Mouse (Mus musculus): Measurements from ENCODE around the gene Fut1. TPM values are rescaled to one million over a fixed set of nuclear protein-coding genes. Genes with fewer than 3 reads are reported as not detected.

The Fut1 gene
- polyA plus RNA-seq, 1 experiment = 0.05 TPM

- Histone ChIP-seq H3K27me3 (replicated peaks; ENCODE audit: control insufficient read depth, insufficient read depth, low read length) (no peaks in the 10 kb centered on the region; the same call in 1 of the 2 replicates), H3K36me3 (ENCODE audit: control insufficient read depth, insufficient read depth, low read length) (no peaks in the 10 kb centered on the region), H3K27ac (ENCODE audit: insufficient read depth, low read depth, low read length) (no peak overlapping the region), H3K4me3 (ENCODE audit: insufficient read depth, low read depth, low read length) (no peak overlapping the region), H3K4me1 (ENCODE audit: control insufficient read depth, insufficient read depth, low read length) (no peaks in the 10 kb centered on the region)
- no peak; the same call in 1 of the 2 replicates for TF ChIP-seq CTCF (conservative IDR thresholded peaks at IDR 0.05; ENCODE audit: insufficient read depth, insufficient read length, low read depth, low read length)
- no peak for TF ChIP-seq POLR2A (IDR thresholded peaks at IDR 0.05; ENCODE audit: low read depth, low read length)
- DNase-seq = no peak
- 19% methylated on average over 35 of the region's 35 CpGs for WGBS
Observed at GRCm38 (mm10) chr7:45632499-45632898, 15.4 kb downstream of the Fut1 start.

GRCm38 (mm10) chr7:45634946-45635681 is 18.0 kb downstream of the Fut1 start:
- WGBS = 81% methylated on average over 11 of the region's 11 CpGs
- TF ChIP-seq POLR2A (IDR thresholded peaks at IDR 0.05; ENCODE audit: low read depth, low read length) = no peak
- TF ChIP-seq CTCF (conservative IDR thresholded peaks at IDR 0.05; ENCODE audit: insufficient read depth, insufficient read length, low read depth, low read length) = no peak
- DNase-seq = peak; percentile 71
- Histone ChIP-seq H3K27me3 (replicated peaks; ENCODE audit: control insufficient read depth, insufficient read depth, low read length) (no peaks in the 10 kb centered on the region; the same call in 1 of the 2 replicates), H3K4me1 (ENCODE audit: control insufficient read depth, insufficient read depth, low read length) (no peaks in the 10 kb centered on the region; the same call in 1 of the 2 replicates), H3K27ac (ENCODE audit: insufficient read depth, low read depth, low read length) (peak overlapping the region; percentile 53), H3K4me3 (ENCODE audit: insufficient read depth, low read depth, low read length) (no peak overlapping the region), H3K36me3 (ENCODE audit: control insufficient read depth, insufficient read depth, low read length) (no peaks in the 10 kb centered on the region)

- H3K36me3 ChIP-seq (ENCODE audit: control insufficient read depth, insufficient read depth, low read length) = no peaks in the 10 kb centered on the region
- no peak for TF ChIP-seq POLR2A (IDR thresholded peaks at IDR 0.05; ENCODE audit: low read depth, low read length)
- TF ChIP-seq CTCF (conservative IDR thresholded peaks at IDR 0.05; ENCODE audit: insufficient read depth, insufficient read length, low read depth, low read length) = no peak
- H3K4me1 ChIP-seq (ENCODE audit: control insufficient read depth, insufficient read depth, low read length) = no peaks in the 10 kb centered on the region; the same call in 1 of the 2 replicates
- no peaks in the 10 kb centered on the region; the same call in 1 of the 2 replicates for H3K27me3 ChIP-seq (replicated peaks; ENCODE audit: control insufficient read depth, insufficient read depth, low read length)
- WGBS = 62% methylated on average over 15 of the region's 15 CpGs
- H3K27ac ChIP-seq (ENCODE audit: insufficient read depth, low read depth, low read length) = 0 out of 2 replicates have a peak overlapping the region, but pooled peaks have one; percentile 42
- H3K4me3 ChIP-seq (ENCODE audit: insufficient read depth, low read depth, low read length) = no peak overlapping the region
- peak; percentile 70 for DNase-seq
Observed at GRCm38 (mm10) chr7:45635711-45636688, 18.9 kb downstream of the Fut1 start.

- Histone ChIP-seq H3K4me3 (ENCODE audit: insufficient read depth, low read depth, low read length) (no peak overlapping the region), H3K27ac (ENCODE audit: insufficient read depth, low read depth, low read length) (no peak overlapping the region), H3K4me1 (ENCODE audit: control insufficient read depth, insufficient read depth, low read length) (no peaks in the 10 kb centered on the region; the same call in 1 of the 2 replicates), H3K27me3 (replicated peaks; ENCODE audit: control insufficient read depth, insufficient read depth, low read length) (no peaks in the 10 kb centered on the region), H3K36me3 (ENCODE audit: control insufficient read depth, insufficient read depth, low read length) (no peaks in the 10 kb centered on the region)
- DNase-seq = no peak
- no peak for TF ChIP-seq CTCF (conservative IDR thresholded peaks at IDR 0.05; ENCODE audit: insufficient read depth, insufficient read length, low read depth, low read length)
- TF ChIP-seq POLR2A (IDR thresholded peaks at IDR 0.05; ENCODE audit: low read depth, low read length) = no peak
- 94% methylated on average over 6 of the region's 6 CpGs for WGBS
Observed at GRCm38 (mm10) chr7:45637710-45638109, 20.6 kb downstream of the Fut1 start.

GRCm38 (mm10) chr7:45638623-45639401 is 21.7 kb downstream of the Fut1 start:
- H3K36me3 ChIP-seq (ENCODE audit: control insufficient read depth, insufficient read depth, low read length) = no peaks in the 10 kb centered on the region
- no peak overlapping the region for H3K4me3 ChIP-seq (ENCODE audit: insufficient read depth, low read depth, low read length)
- no peaks in the 10 kb centered on the region; the same call in 1 of the 2 replicates for H3K4me1 ChIP-seq (ENCODE audit: control insufficient read depth, insufficient read depth, low read length)
- H3K27ac ChIP-seq (ENCODE audit: insufficient read depth, low read depth, low read length) = no peak overlapping the region
- TF ChIP-seq CTCF (conservative IDR thresholded peaks at IDR 0.05; ENCODE audit: insufficient read depth, insufficient read length, low read depth, low read length) (no peak), POLR2A (IDR thresholded peaks at IDR 0.05; ENCODE audit: low read depth, low read length) (no peak)
- 31% methylated on average over 29 of the region's 29 CpGs for WGBS
- no peaks in the 10 kb centered on the region for H3K27me3 ChIP-seq (replicated peaks; ENCODE audit: control insufficient read depth, insufficient read depth, low read length)
- peak; percentile 94 for DNase-seq

- Histone ChIP-seq H3K27me3 (replicated peaks; ENCODE audit: control insufficient read depth, insufficient read depth, low read length) (no peaks in the 10 kb centered on the region), H3K36me3 (ENCODE audit: control insufficient read depth, insufficient read depth, low read length) (no peaks in the 10 kb centered on the region), H3K4me1 (ENCODE audit: control insufficient read depth, insufficient read depth, low read length) (no peaks in the 10 kb centered on the region; the same call in 1 of the 2 replicates), H3K4me3 (ENCODE audit: insufficient read depth, low read depth, low read length) (no peak within 1 kb of the TSS), H3K27ac (ENCODE audit: insufficient read depth, low read depth, low read length) (peak within 1 kb of the TSS; percentile 21; the same call in 1 of the 2 replicates)
- 45% methylated on average over 19 of the region's 19 CpGs for WGBS
- DNase-seq = no peak
- TF ChIP-seq CTCF (conservative IDR thresholded peaks at IDR 0.05; ENCODE audit: insufficient read depth, insufficient read length, low read depth, low read length) (no peak), POLR2A (IDR thresholded peaks at IDR 0.05; ENCODE audit: low read depth, low read length) (no peak)
Observed at GRCm38 (mm10) chr7:45639561-45640027, 22.5 kb downstream of the Fut1 start, which contains the start of gene Mamstr. Mamstr (plus strand) TSS chr7:45639977.

Measured in kidney, adult 2 months (tissue).